Mouse (Mus musculus) lung, adult 2 months (tissue): Measurements from ENCODE around the gene Celf5.

Experiments
- CTCF ChIP-seq: fragments of 200-500 bp; IDR thresholded peaks from 2 replicates; pipeline ENCODE4 v1.5.1; 2011; ENCODE audit warnings: mild to moderate bottlenecking, low read length, control low read depth; ENCODE audit not compliant: insufficient read depth
- POLR2A ChIP-seq: fragments of 200-500 bp; IDR thresholded peaks from 2 replicates; pipeline ENCODE4 v1.6.1; 2011; ENCODE audit warnings: low read depth, mild to moderate bottlenecking, control low read depth, low read length, borderline replicate concordance; ENCODE audit errors: extremely low read depth

DNA sequence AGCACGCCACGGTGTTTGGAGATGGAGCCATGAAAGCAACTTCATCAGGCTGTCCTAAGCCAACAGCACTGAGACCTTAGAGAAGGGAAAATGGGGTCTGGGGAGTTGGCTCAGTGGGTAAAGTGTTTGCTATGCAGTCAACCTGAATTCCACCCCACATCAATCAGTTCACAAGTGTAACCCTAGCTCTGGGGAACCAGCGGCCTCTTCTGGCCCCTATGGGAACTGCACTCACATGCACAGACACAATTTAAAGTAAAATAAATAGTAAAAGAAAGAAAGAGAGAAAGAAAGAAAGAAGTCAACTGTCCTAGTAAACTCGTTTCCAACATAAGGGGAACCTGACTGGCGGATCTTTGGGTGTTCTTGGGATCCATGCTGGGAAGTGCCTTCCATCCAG lies 31.3 kb upstream of the Celf5 start:
- TF ChIP-seq POLR2A, result no peak
- no peak for TF ChIP-seq CTCF
